Mouse (Mus musculus): Measurements from ENCODE around the gene Slc5a4a. TPM values are rescaled to one million over a fixed set of nuclear protein-coding genes. Genes with fewer than 3 reads are reported as not detected.

Gene Slc5a4a
- polyA plus RNA-seq, 1 experiment from 2014 or later, result not detected

GRCm38 (mm10) chr10:76155911-76156310, 8.7 kb downstream of the Slc5a4a start:
- Histone ChIP-seq H3K36me3 (ENCODE audit: control insufficient read depth, insufficient read depth) (no peaks in the 10 kb centered on the region), H3K27me3 (ENCODE audit: control insufficient read depth, insufficient read depth, low read length) (no peaks in the 10 kb centered on the region), H3K9ac (ENCODE audit: low read length) (no peak overlapping the region), H3K27ac (ENCODE audit: low read length) (no peak overlapping the region), H3K4me2 (ENCODE audit: low read depth, low read length) (no peak overlapping the region), H3K4me1 (ENCODE audit: control insufficient read depth, insufficient read depth, low read length) (no peaks in the 10 kb centered on the region), H3K4me3 (ENCODE audit: low read length) (no peak overlapping the region), H3K9me3 (replicated peaks; ENCODE audit: control insufficient read depth, low read length) (no peaks in the 10 kb centered on the region)
- no peak for ATAC-seq (replicated peaks; ENCODE audit: extremely low read depth, insufficient read depth, low FRiP score)
- WGBS, result 75% methylated on average over 7 of the region's 7 CpGs

GRCm38 (mm10) chr10:76157528-76157927, 10.3 kb downstream of the Slc5a4a start:
- H3K36me3 ChIP-seq (ENCODE audit: control insufficient read depth, insufficient read depth), result no peaks in the 10 kb centered on the region
- no peak for ATAC-seq (replicated peaks; ENCODE audit: extremely low read depth, insufficient read depth, low FRiP score)
- no peak overlapping the region for H3K4me2 ChIP-seq (ENCODE audit: low read depth, low read length)
- no peak overlapping the region for H3K4me3 ChIP-seq (ENCODE audit: low read length)
- H3K27ac ChIP-seq (ENCODE audit: low read length), result no peak overlapping the region
- H3K27me3 ChIP-seq (ENCODE audit: control insufficient read depth, insufficient read depth, low read length), result no peaks in the 10 kb centered on the region
- WGBS, result 78% methylated on average over 5 of the region's 5 CpGs
- H3K4me1 ChIP-seq (ENCODE audit: control insufficient read depth, insufficient read depth, low read length), result no peaks in the 10 kb centered on the region
- H3K9me3 ChIP-seq (replicated peaks; ENCODE audit: control insufficient read depth, low read length), result no peaks in the 10 kb centered on the region
- no peak overlapping the region for H3K9ac ChIP-seq (ENCODE audit: low read length)

GRCm38 (mm10) chr10:76158009-76158408, 10.8 kb downstream of the Slc5a4a start:
- Histone ChIP-seq H3K27me3 (ENCODE audit: control insufficient read depth, insufficient read depth, low read length) (no peaks in the 10 kb centered on the region), H3K36me3 (ENCODE audit: control insufficient read depth, insufficient read depth) (no peaks in the 10 kb centered on the region), H3K4me1 (ENCODE audit: control insufficient read depth, insufficient read depth, low read length) (no peaks in the 10 kb centered on the region), H3K9me3 (replicated peaks; ENCODE audit: control insufficient read depth, low read length) (no peaks in the 10 kb centered on the region), H3K27ac (ENCODE audit: low read length) (no peak overlapping the region), H3K4me3 (ENCODE audit: low read length) (no peak overlapping the region), H3K9ac (ENCODE audit: low read length) (no peak overlapping the region), H3K4me2 (ENCODE audit: low read depth, low read length) (no peak overlapping the region)
- 67% methylated on average over 1 of the region's 1 CpGs for WGBS
- no peak for ATAC-seq (replicated peaks; ENCODE audit: extremely low read depth, insufficient read depth, low FRiP score)

- Histone ChIP-seq H3K9me3 (replicated peaks; ENCODE audit: control insufficient read depth, low read length) (no peaks in the 10 kb centered on the region), H3K9ac (ENCODE audit: low read length) (no peak overlapping the region), H3K4me1 (ENCODE audit: control insufficient read depth, insufficient read depth, low read length) (no peaks in the 10 kb centered on the region), H3K27ac (ENCODE audit: low read length) (no peak overlapping the region), H3K27me3 (ENCODE audit: control insufficient read depth, insufficient read depth, low read length) (no peaks in the 10 kb centered on the region), H3K36me3 (ENCODE audit: control insufficient read depth, insufficient read depth) (no peaks in the 10 kb centered on the region), H3K4me2 (ENCODE audit: low read depth, low read length) (no peak overlapping the region), H3K4me3 (ENCODE audit: low read length) (no peak overlapping the region)
- WGBS, result 39% methylated on average over 2 of the region's 2 CpGs
- no peak for ATAC-seq (replicated peaks; ENCODE audit: extremely low read depth, insufficient read depth, low FRiP score)
These were observed 27.6 kb downstream of the Slc5a4a start for GRCm38 (mm10) chr10:76174899-76175298.

- no peak for ATAC-seq (replicated peaks; ENCODE audit: extremely low read depth, insufficient read depth, low FRiP score)
- 64% methylated on average over 4 of the region's 4 CpGs for WGBS
- Histone ChIP-seq H3K27ac (ENCODE audit: low read length) (no peak overlapping the region), H3K4me1 (ENCODE audit: control insufficient read depth, insufficient read depth, low read length) (no peaks in the 10 kb centered on the region), H3K27me3 (ENCODE audit: control insufficient read depth, insufficient read depth, low read length) (peaks cover 3% of the 10 kb centered on the region), H3K4me3 (ENCODE audit: low read length) (no peak overlapping the region), H3K9ac (ENCODE audit: low read length) (no peak overlapping the region), H3K4me2 (ENCODE audit: low read depth, low read length) (no peak overlapping the region), H3K36me3 (ENCODE audit: control insufficient read depth, insufficient read depth) (no peaks in the 10 kb centered on the region), H3K9me3 (replicated peaks; ENCODE audit: control insufficient read depth, low read length) (peaks cover 2% of the 10 kb centered on the region; the same call in 1 of the 2 replicates)
These were observed 38.0 kb downstream of the Slc5a4a start for GRCm38 (mm10) chr10:76185216-76185615.

GRCm38 (mm10) chr10:76188010-76188409, 40.8 kb downstream of the Slc5a4a start:
- no peak for ATAC-seq (replicated peaks; ENCODE audit: extremely low read depth, insufficient read depth, low FRiP score)
- H3K4me1 ChIP-seq (ENCODE audit: control insufficient read depth, insufficient read depth, low read length), result no peaks in the 10 kb centered on the region
- H3K27ac ChIP-seq (ENCODE audit: low read length), result no peak overlapping the region
- H3K9ac ChIP-seq (ENCODE audit: low read length), result no peak overlapping the region
- H3K27me3 ChIP-seq (ENCODE audit: control insufficient read depth, insufficient read depth, low read length), result peaks cover 5% of the 10 kb centered on the region
- H3K9me3 ChIP-seq (replicated peaks; ENCODE audit: control insufficient read depth, low read length), result peaks cover 2% of the 10 kb centered on the region; the same call in 1 of the 2 replicates
- H3K36me3 ChIP-seq (ENCODE audit: control insufficient read depth, insufficient read depth), result no peaks in the 10 kb centered on the region
- H3K4me2 ChIP-seq (ENCODE audit: low read depth, low read length), result no peak overlapping the region
- 90% methylated on average over 1 of the region's 1 CpGs for WGBS
- H3K4me3 ChIP-seq (ENCODE audit: low read length), result no peak overlapping the region

GRCm38 (mm10) chr10:76201416-76201815, 54.2 kb downstream of the Slc5a4a start:
- WGBS, result 80% methylated on average over 3 of the region's 3 CpGs
- H3K36me3 ChIP-seq (ENCODE audit: control insufficient read depth, insufficient read depth), result 0 out of 2 replicates have a peak, but pooled peaks cover 1% of the 10 kb centered on the region
- ATAC-seq (replicated peaks; ENCODE audit: extremely low read depth, insufficient read depth, low FRiP score), result no peak
- no peaks in the 10 kb centered on the region for H3K9me3 ChIP-seq (replicated peaks; ENCODE audit: control insufficient read depth, low read length)
- no peaks in the 10 kb centered on the region for H3K4me1 ChIP-seq (ENCODE audit: control insufficient read depth, insufficient read depth, low read length)
- no peaks in the 10 kb centered on the region; the same call in 1 of the 2 replicates for H3K27me3 ChIP-seq (ENCODE audit: control insufficient read depth, insufficient read depth, low read length)
- H3K4me3 ChIP-seq (ENCODE audit: low read length), result no peak overlapping the region
- no peak overlapping the region for H3K27ac ChIP-seq (ENCODE audit: low read length)
- H3K9ac ChIP-seq (ENCODE audit: low read length), result no peak overlapping the region
- no peak overlapping the region for H3K4me2 ChIP-seq (ENCODE audit: low read depth, low read length)

- no peaks in the 10 kb centered on the region for H3K9me3 ChIP-seq (replicated peaks; ENCODE audit: control insufficient read depth, low read length)
- WGBS, result 10% methylated on average over 7 of the region's 7 CpGs
- H3K36me3 ChIP-seq (ENCODE audit: control insufficient read depth, insufficient read depth), result 0 out of 2 replicates have a peak, but pooled peaks cover 5% of the 10 kb centered on the region
- H3K27me3 ChIP-seq (ENCODE audit: control insufficient read depth, insufficient read depth, low read length), result no peaks in the 10 kb centered on the region; the same call in 1 of the 2 replicates
- H3K27ac ChIP-seq (ENCODE audit: low read length), result no peak overlapping the region
- no peaks in the 10 kb centered on the region for H3K4me1 ChIP-seq (ENCODE audit: control insufficient read depth, insufficient read depth, low read length)
- ATAC-seq (replicated peaks; ENCODE audit: extremely low read depth, insufficient read depth, low FRiP score), result no peak
- no peak overlapping the region for H3K4me3 ChIP-seq (ENCODE audit: low read length)
- H3K9ac ChIP-seq (ENCODE audit: low read length), result no peak overlapping the region
- no peak overlapping the region for H3K4me2 ChIP-seq (ENCODE audit: low read depth, low read length)
These were observed 54.7 kb downstream of the Slc5a4a start for GRCm38 (mm10) chr10:76201978-76202377.

GRCm38 (mm10) chr10:76203798-76204283, 56.6 kb downstream of the Slc5a4a start:
- Histone ChIP-seq H3K4me1 (ENCODE audit: control insufficient read depth, insufficient read depth, low read length) (no peaks in the 10 kb centered on the region), H3K27me3 (ENCODE audit: control insufficient read depth, insufficient read depth, low read length) (no peaks in the 10 kb centered on the region; the same call in 1 of the 2 replicates), H3K27ac (ENCODE audit: low read length) (no peak overlapping the region), H3K9me3 (replicated peaks; ENCODE audit: control insufficient read depth, low read length) (no peaks in the 10 kb centered on the region), H3K36me3 (ENCODE audit: control insufficient read depth, insufficient read depth) (peaks cover 18% of the 10 kb centered on the region), H3K9ac (ENCODE audit: low read length) (peak overlapping the region; percentile 66), H3K4me3 (ENCODE audit: low read length) (peak overlapping the region; percentile 49), H3K4me2 (ENCODE audit: low read depth, low read length) (peak overlapping the region; percentile 75)
- 21% methylated on average over 18 of the region's 18 CpGs for WGBS
- 0 out of 2 replicates have a peak, but pooled peaks have one; percentile 32 for ATAC-seq (replicated peaks; ENCODE audit: extremely low read depth, insufficient read depth, low FRiP score)

Data from heart, embryonic 16.5 days (tissue).